ENCODE assay signal across 22 mouse cellular contexts in the genomic region with DNA sequence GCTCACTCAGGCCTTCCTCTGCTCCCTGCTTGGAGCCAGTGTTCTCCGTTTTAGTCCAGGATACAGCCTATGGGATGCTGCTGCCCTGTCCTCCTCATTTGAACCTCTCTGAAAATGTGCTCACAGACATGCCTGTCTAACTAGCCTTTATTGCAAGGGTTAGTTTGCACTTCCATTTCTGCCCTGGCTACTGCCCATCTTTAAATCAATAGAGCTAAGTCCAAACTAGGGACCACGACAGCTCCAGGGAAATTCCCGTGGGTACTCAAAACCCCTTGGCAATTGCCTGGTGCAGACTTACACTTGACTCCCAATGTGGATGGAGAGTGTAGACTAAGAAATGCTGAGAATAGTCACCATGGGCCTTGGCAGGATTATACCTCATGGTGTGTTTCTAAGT.
DNase-seq lines count a peak whose midpoint lies in the region; ATAC-seq and TF ChIP-seq lines count a peak whose summit lies in the region.
"Had no signal": no experiment of that assay in that cellular context is flagged by ENCODE, and none has a peak within 500 bp of the region (broad histone marks: within the 10 kb centered on the region; RNA-seq: fewer than 3 reads in every experiment).

No protein-coding gene starts in this region.

- WGBS in forebrain, embryonic 11.5 days, result 79% methylated on average over 3 of the region's 3 CpGs
- 68% methylated on average over 3 of the region's 3 CpGs for WGBS in forebrain, embryonic 15.5 days
- WGBS in hindbrain, embryonic 14.5 days, result 71% methylated on average over 3 of the region's 3 CpGs
- 26% methylated on average over 3 of the region's 3 CpGs for WGBS in hindbrain, postnatal 0 days
- 38% methylated on average over 3 of the region's 3 CpGs for WGBS in liver, adult 2 months
- 57% methylated on average over 3 of the region's 3 CpGs for WGBS in liver, postnatal 0 days (ENCODE audit: insufficient replicate concordance)
- 61% methylated on average over 3 of the region's 3 CpGs for WGBS in lung, embryonic 16.5 days

- no peak overlapping the region for H3K4me2 ChIP-seq in forebrain, embryonic 11.5 days (ENCODE audit: low read depth, low read length, severe bottlenecking)
- no peak overlapping the region for H3K4me2 ChIP-seq in forebrain, embryonic 15.5 days (replicated peaks)
- no peak overlapping the region for H3K4me2 ChIP-seq in hindbrain, embryonic 14.5 days (replicated peaks)
- no peak overlapping the region for H3K4me2 ChIP-seq in hindbrain, postnatal 0 days (ENCODE audit: low read depth, low read length)
- H3K4me2 ChIP-seq in liver, postnatal 0 days (ENCODE audit: low read depth, low read length), result no peak overlapping the region
- H3K4me2 ChIP-seq in lung, embryonic 16.5 days (ENCODE audit: low read depth, low read length), result no peak overlapping the region
- H3K4me2 ChIP-seq: forebrain, embryonic 12.5 days; heart, embryonic 11.5 days; heart, embryonic 15.5 days; hindbrain, embryonic 12.5 days; intestine, embryonic 15.5 days had no signal

- no peak for TF ChIP-seq POLR2A in liver, adult 2 months (IDR thresholded peaks at IDR 0.05; ENCODE audit: extremely low read depth, insufficient read depth, low read length)

- no peaks in the 10 kb centered on the region for H3K79me2 ChIP-seq in liver, adult 2 months (ENCODE audit: control insufficient read depth, insufficient read depth, low read length)

- TF ChIP-seq CTCF in hindbrain, postnatal 0 days (IDR thresholded peaks at IDR 0.05; ENCODE audit: low read depth), result no peak
- no peak for TF ChIP-seq CTCF in liver, adult 2 months (IDR thresholded peaks at IDR 0.05; ENCODE audit: low read depth, low read length)
- TF ChIP-seq CTCF in liver, postnatal 0 days (IDR thresholded peaks at IDR 0.05; ENCODE audit: low read depth), result no peak

- TF ChIP-seq EP300 in liver, postnatal 0 days (IDR thresholded peaks at IDR 0.05; ENCODE audit: low read depth), result no peak

- no peak for ATAC-seq in forebrain, embryonic 11.5 days (replicated peaks; ENCODE audit: low FRiP score)
- no peak for ATAC-seq in forebrain, embryonic 15.5 days (replicated peaks)
- ATAC-seq in hindbrain, embryonic 14.5 days (ENCODE audit: low FRiP score), result no peak
- ATAC-seq in hindbrain, postnatal 0 days, result no peak
- ATAC-seq in liver, postnatal 0 days, result no peak
- no peak; the same call in 1 of the 2 replicates for ATAC-seq in lung, embryonic 16.5 days (ENCODE audit: low read depth)
- ATAC-seq: intestine, embryonic 15.5 days; Patski had no signal

- H3K27ac ChIP-seq in forebrain, embryonic 11.5 days (ENCODE audit: low read depth, low read length), result no peak overlapping the region
- H3K27ac ChIP-seq in forebrain, embryonic 15.5 days (replicated peaks), result no peak overlapping the region
- peak overlapping the region; percentile 1; the same call in 1 of the 2 replicates for H3K27ac ChIP-seq in hindbrain, embryonic 14.5 days
- H3K27ac ChIP-seq in hindbrain, postnatal 0 days, result no peak overlapping the region
- H3K27ac ChIP-seq in liver, adult 2 months (replicated peaks; ENCODE audit: insufficient read depth, low read depth, low read length), result no peak overlapping the region
- H3K27ac ChIP-seq in liver, postnatal 0 days (ENCODE audit: low read depth), result no peak overlapping the region
- H3K27ac ChIP-seq in lung, embryonic 16.5 days (ENCODE audit: low read length), result peak overlapping the region; percentile 60
- H3K27ac ChIP-seq: forebrain, embryonic 12.5 days; heart, embryonic 15.5 days; hindbrain, embryonic 12.5 days; intestine, embryonic 15.5 days had no signal

- no peak overlapping the region for H3K4me3 ChIP-seq in forebrain, embryonic 11.5 days (ENCODE audit: low read depth, low read length)
- H3K4me3 ChIP-seq in forebrain, embryonic 15.5 days, result no peak overlapping the region
- H3K4me3 ChIP-seq in hindbrain, embryonic 14.5 days (replicated peaks; ENCODE audit: low read length), result no peak overlapping the region
- H3K4me3 ChIP-seq in hindbrain, postnatal 0 days (ENCODE audit: low read length), result no peak overlapping the region
- no peak overlapping the region for H3K4me3 ChIP-seq in liver, adult 2 months (ENCODE audit: insufficient read depth, low read depth, low read length)
- H3K4me3 ChIP-seq in liver, postnatal 0 days (ENCODE audit: low read depth, low read length), result no peak overlapping the region
- no peak overlapping the region for H3K4me3 ChIP-seq in lung, embryonic 16.5 days (ENCODE audit: low read length)
- H3K4me3 ChIP-seq: forebrain, embryonic 12.5 days; heart, embryonic 15.5 days; hindbrain, embryonic 12.5 days; intestine, embryonic 15.5 days had no signal

- H3K27me3 ChIP-seq in forebrain, embryonic 11.5 days (ENCODE audit: control insufficient read depth, insufficient read depth, low read length), result no peaks in the 10 kb centered on the region
- no peaks in the 10 kb centered on the region for H3K27me3 ChIP-seq in forebrain, embryonic 15.5 days
- H3K27me3 ChIP-seq in hindbrain, embryonic 14.5 days (ENCODE audit: control insufficient read depth, insufficient read depth, low read length), result no peaks in the 10 kb centered on the region
- H3K27me3 ChIP-seq in hindbrain, postnatal 0 days (ENCODE audit: insufficient read depth, low read length), result no peaks in the 10 kb centered on the region
- H3K27me3 ChIP-seq in liver, adult 2 months (ENCODE audit: control insufficient read depth, insufficient read depth, low read length), result no peaks in the 10 kb centered on the region
- no peaks in the 10 kb centered on the region for H3K27me3 ChIP-seq in liver, postnatal 0 days (ENCODE audit: insufficient read depth, low read length)
- no peaks in the 10 kb centered on the region for H3K27me3 ChIP-seq in lung, embryonic 16.5 days (ENCODE audit: control insufficient read depth, insufficient read depth, low read depth, low read length)
- H3K27me3 ChIP-seq: forebrain, embryonic 12.5 days; heart, embryonic 15.5 days; hindbrain, embryonic 12.5 days; intestine, embryonic 15.5 days; Patski had no signal

- no peaks in the 10 kb centered on the region for H3K4me1 ChIP-seq in forebrain, embryonic 11.5 days (replicated peaks; ENCODE audit: control insufficient read depth, insufficient read depth, low read length)
- peaks cover 18% of the 10 kb centered on the region for H3K4me1 ChIP-seq in forebrain, embryonic 15.5 days
- H3K4me1 ChIP-seq in hindbrain, embryonic 14.5 days (replicated peaks; ENCODE audit: control insufficient read depth, insufficient read depth, low read length), result peaks cover 15% of the 10 kb centered on the region; the same call in 1 of the 2 replicates
- peaks cover 8% of the 10 kb centered on the region; the same call in 1 of the 2 replicates for H3K4me1 ChIP-seq in hindbrain, postnatal 0 days (ENCODE audit: insufficient read depth, low read length)
- peaks cover 5% of the 10 kb centered on the region for H3K4me1 ChIP-seq in liver, adult 2 months (ENCODE audit: control insufficient read depth, insufficient read depth, low read length)
- no peaks in the 10 kb centered on the region for H3K4me1 ChIP-seq in liver, postnatal 0 days (ENCODE audit: insufficient read depth)
- H3K4me1 ChIP-seq in lung, embryonic 16.5 days (replicated peaks; ENCODE audit: control insufficient read depth, insufficient read depth, low read length), result peaks cover 21% of the 10 kb centered on the region
- H3K4me1 ChIP-seq: forebrain, embryonic 12.5 days; intestine, embryonic 15.5 days had no signal

- no peaks in the 10 kb centered on the region for H3K9me3 ChIP-seq in forebrain, embryonic 11.5 days (ENCODE audit: control insufficient read depth, low read length)
- no peaks in the 10 kb centered on the region for H3K9me3 ChIP-seq in forebrain, embryonic 15.5 days
- no peaks in the 10 kb centered on the region for H3K9me3 ChIP-seq in hindbrain, embryonic 14.5 days (ENCODE audit: control insufficient read depth, low read length)
- H3K9me3 ChIP-seq in hindbrain, postnatal 0 days (ENCODE audit: low read length), result no peaks in the 10 kb centered on the region
- H3K9me3 ChIP-seq in liver, postnatal 0 days (ENCODE audit: low read length), result no peaks in the 10 kb centered on the region
- H3K9me3 ChIP-seq in lung, embryonic 16.5 days (ENCODE audit: control insufficient read depth, low read length), result no peaks in the 10 kb centered on the region
- H3K9me3 ChIP-seq: forebrain, embryonic 12.5 days; heart, embryonic 15.5 days; hindbrain, embryonic 12.5 days; intestine, embryonic 15.5 days had no signal

- no peak overlapping the region for H3K9ac ChIP-seq in forebrain, embryonic 11.5 days (ENCODE audit: low read length)
- no peak overlapping the region for H3K9ac ChIP-seq in forebrain, embryonic 15.5 days (replicated peaks)
- H3K9ac ChIP-seq in hindbrain, embryonic 14.5 days, result no peak overlapping the region
- no peak overlapping the region for H3K9ac ChIP-seq in hindbrain, postnatal 0 days (replicated peaks; ENCODE audit: low read length)
- H3K9ac ChIP-seq in liver, adult 2 months (ENCODE audit: low read depth, low read length), result no peak overlapping the region
- H3K9ac ChIP-seq in liver, postnatal 0 days (replicated peaks), result no peak overlapping the region
- H3K9ac ChIP-seq in lung, embryonic 16.5 days (ENCODE audit: low read length), result no peak overlapping the region
- H3K9ac ChIP-seq: forebrain, embryonic 12.5 days; heart, embryonic 15.5 days; hindbrain, embryonic 12.5 days; intestine, embryonic 15.5 days had no signal

- H3K36me3 ChIP-seq in forebrain, embryonic 11.5 days (ENCODE audit: control insufficient read depth, insufficient read depth, low read length), result no peaks in the 10 kb centered on the region
- H3K36me3 ChIP-seq in forebrain, embryonic 15.5 days, result no peaks in the 10 kb centered on the region
- H3K36me3 ChIP-seq in hindbrain, embryonic 14.5 days (replicated peaks; ENCODE audit: control insufficient read depth, insufficient read depth), result no peaks in the 10 kb centered on the region
- H3K36me3 ChIP-seq in hindbrain, postnatal 0 days (ENCODE audit: insufficient read depth, low read length), result no peaks in the 10 kb centered on the region
- no peaks in the 10 kb centered on the region for H3K36me3 ChIP-seq in liver, adult 2 months (ENCODE audit: control insufficient read depth, insufficient read depth, low read length)
- H3K36me3 ChIP-seq in liver, postnatal 0 days (replicated peaks; ENCODE audit: insufficient read depth, low read length), result no peaks in the 10 kb centered on the region
- no peaks in the 10 kb centered on the region for H3K36me3 ChIP-seq in lung, embryonic 16.5 days (ENCODE audit: control insufficient read depth, insufficient read depth, low read length)
- H3K36me3 ChIP-seq: forebrain, embryonic 12.5 days; G1E; heart, embryonic 15.5 days; hindbrain, embryonic 12.5 days; intestine, embryonic 15.5 days had no signal

- DNase-seq in forebrain, embryonic 11.5 days (ENCODE audit: low spot score), result peak; percentile 33
- DNase-seq in hindbrain, embryonic 14.5 days (ENCODE audit: low spot score), result no peak
- no peak for DNase-seq in hindbrain, postnatal 0 days (ENCODE audit: low spot score)
- peak; percentile 71 for DNase-seq in liver, adult 2 months (ENCODE audit: extremely low read depth, low read depth, low spot score)
- no peak for DNase-seq in liver, postnatal 0 days
- no peak for DNase-seq in lung, postnatal 36 days
- DNase-seq: adrenal gland, postnatal 36 days; B cell, adult 2 months; cerebellum, adult 18-20 months; cerebellum, adult 9-10 months; cerebellum, postnatal 25 days; gastrocnemius, postnatal 10 days; gastrocnemius, postnatal 36 days had no signal

Comparison
In these comparisons a context has a peak if more than half of its experiments do, and no peak if none do; other contexts are left out.
1. DNase-seq: peak in forebrain, embryonic 11.5 days (single experiment) and liver, adult 2 months (single experiment); none in hindbrain, embryonic 14.5 days (single experiment), hindbrain, postnatal 0 days (single experiment), liver, postnatal 0 days (single experiment) and lung, postnatal 36 days (single experiment).
2. H3K27ac ChIP-seq: peak in hindbrain, embryonic 14.5 days (single experiment) and lung, embryonic 16.5 days (single experiment); none in forebrain, embryonic 11.5 days (single experiment), forebrain, embryonic 15.5 days (single experiment), hindbrain, postnatal 0 days (single experiment), liver, adult 2 months (single experiment) and liver, postnatal 0 days (single experiment).